Mouse (Mus musculus): Measurements from ENCODE around the gene Acvr1. TPM values are rescaled to one million over a fixed set of nuclear protein-coding genes. Genes with fewer than 3 reads are reported as not detected.

The Acvr1 gene
- polyA plus RNA-seq, 1 experiment from 2014 or later = 4.6 TPM

DNA sequence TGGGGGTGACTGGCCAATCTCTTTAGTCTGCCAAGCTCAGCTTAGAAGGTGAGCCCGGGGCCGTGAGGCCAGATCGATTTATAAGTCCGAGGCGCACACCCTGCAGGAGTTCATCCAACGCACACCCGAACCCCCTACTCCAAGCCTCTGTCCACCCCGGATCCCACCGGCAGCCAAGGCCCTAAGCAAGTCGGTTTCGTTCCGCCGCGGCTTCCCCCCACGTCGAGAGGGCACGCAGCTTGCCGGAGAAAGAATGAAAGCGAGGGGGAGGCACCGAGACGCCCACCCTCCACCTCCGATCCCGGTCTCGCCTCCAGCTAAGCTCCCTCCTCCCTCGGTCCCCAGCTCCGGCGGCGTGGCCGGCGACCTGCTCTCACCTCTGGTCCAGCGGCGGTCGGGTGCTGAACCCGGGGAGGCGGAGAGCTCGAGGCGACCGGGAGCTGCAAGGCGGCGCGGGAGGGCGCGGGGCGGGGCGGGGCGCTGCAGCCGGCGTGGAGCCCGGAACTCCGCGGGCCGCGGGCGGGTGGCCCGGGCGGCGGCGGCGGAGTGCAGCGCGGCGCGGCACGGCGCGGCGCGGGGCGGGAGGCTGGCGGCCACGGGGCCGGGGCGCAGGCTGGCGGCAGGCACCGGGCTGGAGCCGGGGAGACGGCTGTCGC, 419 bp downstream of the Acvr1 start:
- H3K27me3 ChIP-seq (replicated peaks; ENCODE audit: control insufficient read depth, insufficient read depth, low read length) = no peaks in the 10 kb centered on the region
- peak overlapping the region; percentile 97 for H3K27ac ChIP-seq (ENCODE audit: low read length)
- ATAC-seq = peak; percentile 73
- under 1% methylated on average over 62 of the region's 78 CpGs for WGBS
- H3K36me3 ChIP-seq (ENCODE audit: control insufficient read depth, insufficient read depth, low read length) = no peaks in the 10 kb centered on the region
- H3K4me2 ChIP-seq (ENCODE audit: low read depth, low read length) = peak overlapping the region; percentile 74
- no peaks in the 10 kb centered on the region for H3K9me3 ChIP-seq (ENCODE audit: control insufficient read depth, low read length)
- peak overlapping the region; percentile 92 for H3K9ac ChIP-seq (ENCODE audit: low read depth, low read length)
- peaks cover 31% of the 10 kb centered on the region for H3K4me1 ChIP-seq (ENCODE audit: control insufficient read depth, insufficient read depth, low read length)
- peak overlapping the region; percentile 91 for H3K4me3 ChIP-seq (ENCODE audit: low read length)

DNA sequence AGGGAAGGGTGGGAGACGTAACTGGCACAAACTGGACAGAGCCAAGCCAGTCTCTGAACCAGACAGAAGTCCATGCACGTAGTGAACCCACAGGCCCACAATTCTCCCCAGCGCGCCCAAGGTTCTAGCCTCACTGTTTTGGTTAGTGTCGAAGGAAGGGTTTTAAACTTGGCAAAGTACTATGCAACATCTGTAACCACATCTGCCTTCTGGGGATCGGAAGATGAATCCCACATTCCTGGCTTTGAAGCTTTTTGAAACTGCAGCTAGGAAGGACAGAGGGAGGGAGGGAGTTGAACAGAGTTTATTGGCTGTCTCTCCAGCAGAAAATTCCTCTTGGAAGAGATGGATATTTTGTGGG, 928 bp downstream of the Acvr1 start:
- 6% methylated on average over 6 of the region's 6 CpGs for WGBS
- no peak for ATAC-seq

GRCm38 (mm10) chr2:58565267-58565666, 1.7 kb downstream of the Acvr1 start:
- H3K27ac ChIP-seq (ENCODE audit: low read length) = 0 out of 2 replicates have a peak overlapping the region, but pooled peaks have one; percentile 25
- WGBS = 54% methylated on average over 6 of the region's 6 CpGs
- peak overlapping the region; percentile 91 for H3K4me3 ChIP-seq (ENCODE audit: low read length)
- H3K4me1 ChIP-seq (ENCODE audit: control insufficient read depth, insufficient read depth, low read length) = peaks cover 31% of the 10 kb centered on the region
- peak overlapping the region; percentile 74 for H3K4me2 ChIP-seq (ENCODE audit: low read depth, low read length)
- no peaks in the 10 kb centered on the region for H3K9me3 ChIP-seq (ENCODE audit: control insufficient read depth, low read length)
- H3K36me3 ChIP-seq (ENCODE audit: control insufficient read depth, insufficient read depth, low read length) = no peaks in the 10 kb centered on the region
- H3K27me3 ChIP-seq (replicated peaks; ENCODE audit: control insufficient read depth, insufficient read depth, low read length) = no peaks in the 10 kb centered on the region
- H3K9ac ChIP-seq (ENCODE audit: low read depth, low read length) = peak overlapping the region; percentile 92
- ATAC-seq = no peak

More for the DNA sequence above, 928 bp downstream of the Acvr1 start:
- no peaks in the 10 kb centered on the region for H3K27me3 ChIP-seq (replicated peaks; ENCODE audit: control insufficient read depth, insufficient read depth, low read length)
- H3K4me3 ChIP-seq (ENCODE audit: low read length) = peak overlapping the region; percentile 91
- no peaks in the 10 kb centered on the region for H3K36me3 ChIP-seq (ENCODE audit: control insufficient read depth, insufficient read depth, low read length)
- H3K4me1 ChIP-seq (ENCODE audit: control insufficient read depth, insufficient read depth, low read length) = peaks cover 31% of the 10 kb centered on the region
- peak overlapping the region; percentile 74 for H3K4me2 ChIP-seq (ENCODE audit: low read depth, low read length)
- H3K9me3 ChIP-seq (ENCODE audit: control insufficient read depth, low read length) = no peaks in the 10 kb centered on the region
- peak overlapping the region; percentile 97 for H3K27ac ChIP-seq (ENCODE audit: low read length)
- peak overlapping the region; percentile 92 for H3K9ac ChIP-seq (ENCODE audit: low read depth, low read length)

DNA sequence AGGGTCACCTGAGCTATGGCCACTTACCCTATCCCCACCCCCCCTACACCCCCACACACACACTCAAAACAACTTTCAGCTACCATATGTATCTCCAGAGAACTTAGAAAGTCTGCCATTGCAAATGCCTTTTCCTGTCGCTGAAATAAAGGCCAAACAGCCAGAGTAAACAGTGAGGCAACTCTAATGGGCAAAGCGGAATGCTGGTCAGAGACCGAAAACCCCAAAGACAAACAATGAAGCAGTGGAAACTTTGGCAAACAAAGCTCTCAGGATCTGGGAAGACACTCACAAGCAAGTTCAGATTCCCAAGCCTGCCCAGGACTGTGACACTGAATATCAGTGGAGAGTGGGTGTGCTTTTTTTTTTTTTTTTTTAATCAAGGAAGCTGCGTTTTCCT, 4.8 kb downstream of the Acvr1 start:
- WGBS = 51% methylated on average over 4 of the region's 4 CpGs
- no peaks in the 10 kb centered on the region for H3K9me3 ChIP-seq (ENCODE audit: control insufficient read depth, low read length)
- no peak for ATAC-seq
- H3K36me3 ChIP-seq (ENCODE audit: control insufficient read depth, insufficient read depth, low read length) = no peaks in the 10 kb centered on the region
- no peak overlapping the region for H3K4me3 ChIP-seq (ENCODE audit: low read length)
- H3K9ac ChIP-seq (ENCODE audit: low read depth, low read length) = no peak overlapping the region
- H3K27ac ChIP-seq (ENCODE audit: low read length) = no peak overlapping the region
- no peak overlapping the region for H3K4me2 ChIP-seq (ENCODE audit: low read depth, low read length)
- no peaks in the 10 kb centered on the region for H3K27me3 ChIP-seq (replicated peaks; ENCODE audit: control insufficient read depth, insufficient read depth, low read length)
- H3K4me1 ChIP-seq (ENCODE audit: control insufficient read depth, insufficient read depth, low read length) = peaks cover 22% of the 10 kb centered on the region

GRCm38 (mm10) chr2:58557045-58557845, 9.7 kb downstream of the Acvr1 start:
- Histone ChIP-seq H3K36me3 (ENCODE audit: control insufficient read depth, insufficient read depth, low read length) (no peaks in the 10 kb centered on the region), H3K27me3 (replicated peaks; ENCODE audit: control insufficient read depth, insufficient read depth, low read length) (no peaks in the 10 kb centered on the region), H3K4me2 (ENCODE audit: low read depth, low read length) (no peak overlapping the region), H3K27ac (ENCODE audit: low read length) (no peak overlapping the region), H3K4me1 (ENCODE audit: control insufficient read depth, insufficient read depth, low read length) (peaks cover 12% of the 10 kb centered on the region), H3K9me3 (ENCODE audit: control insufficient read depth, low read length) (no peaks in the 10 kb centered on the region), H3K9ac (ENCODE audit: low read depth, low read length) (no peak overlapping the region), H3K4me3 (ENCODE audit: low read length) (no peak overlapping the region)
- no peak for ATAC-seq
- 61% methylated on average over 9 of the region's 9 CpGs for WGBS

- no peak for ATAC-seq
- Histone ChIP-seq H3K4me1 (ENCODE audit: control insufficient read depth, insufficient read depth, low read length) (peaks cover 49% of the 10 kb centered on the region), H3K36me3 (ENCODE audit: control insufficient read depth, insufficient read depth, low read length) (no peaks in the 10 kb centered on the region), H3K9me3 (ENCODE audit: control insufficient read depth, low read length) (no peaks in the 10 kb centered on the region), H3K27me3 (replicated peaks; ENCODE audit: control insufficient read depth, insufficient read depth, low read length) (no peaks in the 10 kb centered on the region), H3K9ac (ENCODE audit: low read depth, low read length) (no peak overlapping the region; the same call in 1 of the 2 replicates), H3K4me2 (ENCODE audit: low read depth, low read length) (no peak overlapping the region), H3K4me3 (ENCODE audit: low read length) (no peak overlapping the region), H3K27ac (ENCODE audit: low read length) (no peak overlapping the region)
- 54% methylated on average over 3 of the region's 3 CpGs for WGBS
Measured at GRCm38 (mm10) chr2:58552296-58552695, 14.7 kb downstream of the Acvr1 start.

DNA sequence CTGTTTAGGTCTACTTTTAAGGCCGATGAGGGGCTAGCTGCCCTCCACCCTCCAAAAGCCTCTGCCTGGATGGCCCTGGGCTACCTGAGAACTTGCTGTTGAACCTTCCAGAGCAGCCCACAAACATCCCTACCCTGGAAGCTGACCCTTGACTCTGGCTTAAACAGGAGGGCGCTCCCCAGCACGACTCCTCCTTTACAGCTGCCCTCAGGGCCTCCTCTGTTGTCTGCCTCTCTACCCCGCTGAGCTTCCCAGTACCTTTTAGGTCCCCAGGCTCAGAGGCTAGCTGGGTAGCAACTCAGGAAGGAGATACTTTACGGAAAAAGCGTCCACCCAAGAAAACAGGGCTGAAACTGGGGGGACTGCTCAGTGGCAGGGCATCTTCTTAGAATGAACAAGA, 15.1 kb downstream of the Acvr1 start:
- no peaks in the 10 kb centered on the region for H3K9me3 ChIP-seq (ENCODE audit: control insufficient read depth, low read length)
- H3K27me3 ChIP-seq (replicated peaks; ENCODE audit: control insufficient read depth, insufficient read depth, low read length) = no peaks in the 10 kb centered on the region
- no peak overlapping the region for H3K27ac ChIP-seq (ENCODE audit: low read length)
- H3K4me1 ChIP-seq (ENCODE audit: control insufficient read depth, insufficient read depth, low read length) = peaks cover 50% of the 10 kb centered on the region
- ATAC-seq = 0 out of 2 replicates have a peak, but pooled peaks have one; percentile 25
- no peak overlapping the region for H3K4me3 ChIP-seq (ENCODE audit: low read length)
- H3K9ac ChIP-seq (ENCODE audit: low read depth, low read length) = peak overlapping the region; percentile 12; the same call in 1 of the 2 replicates
- WGBS = 52% methylated on average over 6 of the region's 6 CpGs
- no peaks in the 10 kb centered on the region for H3K36me3 ChIP-seq (ENCODE audit: control insufficient read depth, insufficient read depth, low read length)
- H3K4me2 ChIP-seq (ENCODE audit: low read depth, low read length) = no peak overlapping the region

GRCm38 (mm10) chr2:58550488-58550887, 16.5 kb downstream of the Acvr1 start:
- WGBS = 49% methylated on average over 9 of the region's 9 CpGs

DNA sequence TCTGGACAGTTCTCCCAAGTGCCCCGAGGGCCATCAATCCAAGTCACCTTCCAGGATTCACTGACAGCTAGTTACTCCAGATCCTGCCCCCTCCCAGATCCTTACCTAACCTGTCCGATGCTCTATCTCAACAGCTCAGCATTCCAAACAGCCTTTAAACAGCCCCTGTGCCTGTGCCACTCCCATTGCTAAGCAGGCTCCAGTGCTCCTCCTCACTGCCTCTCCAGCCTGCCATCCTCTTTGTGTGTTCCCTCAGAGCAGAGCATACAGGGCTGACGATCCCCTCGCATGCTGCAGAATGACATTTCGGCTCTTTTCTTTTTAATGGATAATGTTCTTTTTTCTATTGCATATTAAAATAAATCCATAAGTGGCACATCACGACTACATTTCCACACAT, 17.0 kb downstream of the Acvr1 start:
- ATAC-seq = peak; percentile 39
- H3K27me3 ChIP-seq (replicated peaks; ENCODE audit: control insufficient read depth, insufficient read depth, low read length) = no peaks in the 10 kb centered on the region
- WGBS = 48% methylated on average over 6 of the region's 6 CpGs
- peaks cover 57% of the 10 kb centered on the region for H3K4me1 ChIP-seq (ENCODE audit: control insufficient read depth, insufficient read depth, low read length)
- H3K36me3 ChIP-seq (ENCODE audit: control insufficient read depth, insufficient read depth, low read length) = no peaks in the 10 kb centered on the region
- H3K9ac ChIP-seq (ENCODE audit: low read depth, low read length) = 0 out of 2 replicates have a peak overlapping the region, but pooled peaks have one; percentile 11
- no peak overlapping the region for H3K4me3 ChIP-seq (ENCODE audit: low read length)
- H3K9me3 ChIP-seq (ENCODE audit: control insufficient read depth, low read length) = no peaks in the 10 kb centered on the region
- no peak overlapping the region for H3K27ac ChIP-seq (ENCODE audit: low read length)
- H3K4me2 ChIP-seq (ENCODE audit: low read depth, low read length) = no peak overlapping the region

More at GRCm38 (mm10) chr2:58550488-58550887, 16.5 kb downstream of the Acvr1 start:
- Histone ChIP-seq H3K4me1 (ENCODE audit: control insufficient read depth, insufficient read depth, low read length) (peaks cover 57% of the 10 kb centered on the region), H3K27me3 (replicated peaks; ENCODE audit: control insufficient read depth, insufficient read depth, low read length) (no peaks in the 10 kb centered on the region), H3K9ac (ENCODE audit: low read depth, low read length) (no peak overlapping the region), H3K4me2 (ENCODE audit: low read depth, low read length) (no peak overlapping the region), H3K27ac (ENCODE audit: low read length) (no peak overlapping the region), H3K36me3 (ENCODE audit: control insufficient read depth, insufficient read depth, low read length) (no peaks in the 10 kb centered on the region), H3K4me3 (ENCODE audit: low read length) (no peak overlapping the region), H3K9me3 (ENCODE audit: control insufficient read depth, low read length) (no peaks in the 10 kb centered on the region)
- ATAC-seq = no peak

Measured in intestine, embryonic 16.5 days (tissue).